Mouse (Mus musculus): ENCODE data around the gene Mab21l2. TPM values are rescaled to one million over a fixed set of nuclear protein-coding genes. Genes with fewer than 3 reads are reported as not detected.
A peak's percentile ranks its signal among the peaks of the same experiment; 100 is the strongest.

Gene Mab21l2
- total and polyA plus RNA-seq, 2 experiments, result 0.28 TPM; not detected in 1

DNA sequence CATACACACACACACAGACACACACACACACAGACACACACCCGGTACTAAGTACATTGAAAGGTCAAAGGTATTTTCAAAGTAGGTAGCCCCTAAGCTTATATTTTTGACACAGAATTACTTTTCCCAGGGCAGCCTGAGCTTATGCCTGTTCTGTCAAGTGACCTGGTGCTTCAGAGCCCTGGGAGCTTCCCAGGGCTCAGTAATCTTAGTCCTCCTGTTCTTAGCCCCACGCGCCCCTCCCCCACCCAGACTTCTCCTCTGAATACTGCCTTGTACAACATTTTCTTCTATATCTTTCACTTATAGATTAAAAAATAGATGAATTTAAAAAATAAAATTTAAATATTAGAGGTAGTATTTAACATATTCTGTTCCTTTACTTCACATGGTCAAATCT is 3.6 kb downstream of the Mab21l2 start:
- TF ChIP-seq POLR2A (IDR thresholded peaks at IDR 0.05; ENCODE audit: extremely low read depth, insufficient read depth, low read length), result no peak
- TF ChIP-seq CTCF (IDR thresholded peaks at IDR 0.05; ENCODE audit: low read depth, low read length), result no peak
- Histone ChIP-seq H3K27me3 (ENCODE audit: control insufficient read depth, insufficient read depth, low read length) (no peaks in the 10 kb centered on the region), H3K4me1 (ENCODE audit: control insufficient read depth, insufficient read depth, low read length) (peaks cover 4% of the 10 kb centered on the region), H3K79me2 (ENCODE audit: control insufficient read depth, insufficient read depth, low read length) (no peaks in the 10 kb centered on the region), H3K9ac (ENCODE audit: low read depth, low read length) (no peak overlapping the region), H3K27ac (replicated peaks; ENCODE audit: insufficient read depth, low read depth, low read length) (no peak overlapping the region), H3K36me3 (ENCODE audit: control insufficient read depth, insufficient read depth, low read length) (no peaks in the 10 kb centered on the region), H3K4me3 (ENCODE audit: insufficient read depth, low read depth, low read length) (no peak overlapping the region)
- 87% methylated on average over 3 of the region's 3 CpGs for WGBS
- no peak for DNase-seq (ENCODE audit: extremely low read depth, low read depth, low spot score)

DNA sequence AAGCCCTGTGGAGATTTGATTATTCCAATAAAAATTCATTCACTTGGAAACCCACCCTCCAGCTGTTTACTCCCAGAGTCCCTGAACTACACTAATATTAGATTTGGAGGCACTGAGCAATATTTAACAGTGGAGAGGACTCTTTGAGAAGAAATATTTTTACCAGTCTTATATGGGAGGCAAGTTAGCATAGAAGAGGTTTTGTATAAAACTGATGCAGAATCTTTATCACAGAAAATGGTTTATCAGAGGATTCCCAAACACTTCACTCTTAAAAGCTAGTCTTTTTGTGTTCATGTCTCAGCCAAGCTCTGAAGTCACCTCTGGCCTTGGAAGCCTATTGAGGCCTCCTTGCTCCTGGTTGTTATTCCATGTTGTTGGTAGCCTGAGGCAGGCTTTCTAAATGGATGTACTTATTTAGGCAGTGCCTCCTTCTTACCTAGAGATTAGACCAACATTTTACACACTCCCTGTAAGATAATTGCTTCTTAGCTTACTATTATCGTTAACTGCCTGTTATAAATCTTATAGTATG is 6.5 kb downstream of the Mab21l2 start:
- no peak for DNase-seq (ENCODE audit: extremely low read depth, low read depth, low spot score)
- Histone ChIP-seq H3K4me1 (ENCODE audit: control insufficient read depth, insufficient read depth, low read length) (peaks cover 11% of the 10 kb centered on the region), H3K27me3 (ENCODE audit: control insufficient read depth, insufficient read depth, low read length) (no peaks in the 10 kb centered on the region), H3K79me2 (ENCODE audit: control insufficient read depth, insufficient read depth, low read length) (no peaks in the 10 kb centered on the region), H3K4me3 (ENCODE audit: insufficient read depth, low read depth, low read length) (no peak overlapping the region), H3K9ac (ENCODE audit: low read depth, low read length) (no peak overlapping the region), H3K36me3 (ENCODE audit: control insufficient read depth, insufficient read depth, low read length) (no peaks in the 10 kb centered on the region), H3K27ac (replicated peaks; ENCODE audit: insufficient read depth, low read depth, low read length) (no peak overlapping the region)
- no peak for TF ChIP-seq POLR2A (IDR thresholded peaks at IDR 0.05; ENCODE audit: extremely low read depth, insufficient read depth, low read length)
- TF ChIP-seq CTCF (IDR thresholded peaks at IDR 0.05; ENCODE audit: low read depth, low read length), result no peak
- WGBS, result 94% methylated on average over 1 of the region's 1 CpGs

DNA sequence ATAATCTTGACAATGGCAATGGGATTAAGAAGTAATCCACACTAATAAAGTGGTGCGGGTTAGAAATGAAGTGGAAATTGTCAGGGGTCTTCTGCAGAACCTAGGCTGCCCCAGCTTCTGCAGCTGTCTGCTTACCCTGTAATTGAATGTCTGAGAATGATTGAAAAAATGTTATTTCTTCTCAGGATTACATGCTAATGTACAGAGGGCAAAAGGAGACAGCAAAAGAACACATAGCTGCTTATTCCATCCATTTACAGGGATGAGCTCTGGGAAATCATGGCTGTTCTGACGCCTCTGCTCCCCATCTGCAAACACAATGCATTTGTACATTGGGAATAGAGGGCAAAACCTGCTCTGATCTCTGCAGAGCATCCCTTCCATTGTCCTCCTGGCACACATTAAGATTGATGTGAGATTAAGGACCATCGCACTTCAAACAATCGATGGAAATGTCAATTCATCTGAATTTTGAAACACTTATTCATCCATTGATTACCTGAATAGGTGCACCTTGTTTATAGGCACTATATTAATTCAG is 7.3 kb downstream of the Mab21l2 start:
- Histone ChIP-seq H3K4me1 (ENCODE audit: control insufficient read depth, insufficient read depth, low read length) (peaks cover 9% of the 10 kb centered on the region), H3K27me3 (ENCODE audit: control insufficient read depth, insufficient read depth, low read length) (no peaks in the 10 kb centered on the region), H3K27ac (replicated peaks; ENCODE audit: insufficient read depth, low read depth, low read length) (no peak overlapping the region), H3K79me2 (ENCODE audit: control insufficient read depth, insufficient read depth, low read length) (no peaks in the 10 kb centered on the region), H3K4me3 (ENCODE audit: insufficient read depth, low read depth, low read length) (no peak overlapping the region), H3K9ac (ENCODE audit: low read depth, low read length) (no peak overlapping the region), H3K36me3 (ENCODE audit: control insufficient read depth, insufficient read depth, low read length) (no peaks in the 10 kb centered on the region)
- no peak for DNase-seq (ENCODE audit: extremely low read depth, low read depth, low spot score)
- TF ChIP-seq POLR2A (IDR thresholded peaks at IDR 0.05; ENCODE audit: extremely low read depth, insufficient read depth, low read length), result no peak
- TF ChIP-seq CTCF (IDR thresholded peaks at IDR 0.05; ENCODE audit: low read depth, low read length), result no peak
- 82% methylated on average over 4 of the region's 4 CpGs for WGBS

DNA sequence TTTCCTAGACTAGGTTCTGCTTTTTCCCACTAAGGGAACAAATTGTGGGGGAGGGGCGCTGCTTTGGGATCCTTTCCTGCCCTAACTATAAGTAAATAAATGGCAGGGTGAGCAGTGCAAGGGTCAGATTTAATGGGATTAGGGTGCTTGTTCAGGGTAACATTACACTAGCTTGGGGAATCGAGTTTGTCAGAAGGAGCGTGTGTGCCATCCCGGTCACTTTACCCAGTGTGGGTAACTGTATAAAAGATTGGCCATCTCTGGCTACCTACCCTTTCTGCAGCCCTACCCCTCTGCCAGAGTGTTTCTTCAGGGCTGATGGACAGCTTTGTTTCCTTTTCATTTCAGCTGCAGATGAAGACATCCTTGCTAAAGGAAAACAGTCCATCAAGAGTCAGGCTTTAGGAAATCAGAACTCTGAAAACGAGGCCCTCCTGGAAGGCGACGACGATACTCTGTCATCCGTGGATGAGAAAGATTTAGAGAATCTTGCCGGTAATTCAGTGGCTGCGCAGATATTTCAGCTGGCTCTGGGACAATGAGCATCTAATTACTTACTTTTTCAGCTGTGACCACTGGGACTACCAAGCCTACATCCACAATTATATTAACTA is 8.8 kb downstream of the Mab21l2 start:
- DNase-seq (ENCODE audit: extremely low read depth, low read depth, low spot score), result peak; percentile 78
- no peaks in the 10 kb centered on the region for H3K27me3 ChIP-seq (ENCODE audit: control insufficient read depth, insufficient read depth, low read length)
- peak overlapping the region; percentile 56 for H3K27ac ChIP-seq (replicated peaks; ENCODE audit: insufficient read depth, low read depth, low read length)
- no peaks in the 10 kb centered on the region for H3K79me2 ChIP-seq (ENCODE audit: control insufficient read depth, insufficient read depth, low read length)
- H3K4me3 ChIP-seq (ENCODE audit: insufficient read depth, low read depth, low read length), result no peak overlapping the region
- no peaks in the 10 kb centered on the region for H3K36me3 ChIP-seq (ENCODE audit: control insufficient read depth, insufficient read depth, low read length)
- WGBS, result 45% methylated on average over 11 of the region's 11 CpGs
- H3K9ac ChIP-seq (ENCODE audit: low read depth, low read length), result no peak overlapping the region; the same call in 1 of the 2 replicates
- peaks cover 9% of the 10 kb centered on the region for H3K4me1 ChIP-seq (ENCODE audit: control insufficient read depth, insufficient read depth, low read length)
- no peak for TF ChIP-seq CTCF (IDR thresholded peaks at IDR 0.05; ENCODE audit: low read depth, low read length)

DNA sequence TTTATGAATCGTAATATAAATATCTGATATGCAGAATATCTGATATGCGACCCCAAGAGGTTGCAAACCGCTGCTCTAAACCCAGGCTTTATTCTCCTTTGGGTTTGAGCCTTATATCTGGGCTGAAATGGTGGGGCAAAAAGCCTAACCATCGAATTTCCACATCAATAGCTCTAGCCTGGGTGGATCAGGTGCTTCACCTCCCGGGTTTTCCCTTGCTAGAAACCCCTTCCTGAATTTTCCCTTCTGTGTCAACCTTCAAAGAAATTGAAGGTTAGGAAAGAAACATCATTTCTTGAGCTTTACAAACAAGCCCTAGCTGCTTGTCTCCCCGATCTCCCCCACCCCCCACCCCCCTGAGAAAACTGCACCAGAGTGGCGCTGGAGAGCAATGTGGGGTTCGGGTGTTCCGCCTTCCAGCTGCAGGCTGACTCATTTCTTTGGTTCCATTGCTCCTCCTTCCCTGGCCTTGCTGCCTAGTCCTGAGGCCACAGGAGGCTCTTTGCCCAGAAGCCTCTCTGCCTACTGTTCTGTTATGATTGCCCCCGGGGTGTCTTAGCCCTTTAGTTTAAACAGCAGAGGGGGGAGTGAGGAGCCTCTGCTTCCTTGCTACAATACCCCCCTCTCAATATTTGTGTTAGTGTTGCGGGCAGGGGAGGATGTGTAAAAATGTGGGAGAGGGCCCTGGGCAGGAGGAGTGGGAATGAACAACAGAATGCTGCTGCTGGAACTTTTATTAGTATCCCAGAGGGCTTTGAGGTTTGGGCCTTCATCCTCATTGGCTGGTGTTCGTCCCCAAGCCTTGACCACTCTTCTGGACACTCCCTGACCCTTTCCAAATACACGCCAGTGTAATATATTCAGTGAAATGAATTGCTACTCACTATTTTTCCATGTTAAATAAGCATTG is 9.5 kb downstream of the Mab21l2 start:
- DNase-seq (ENCODE audit: extremely low read depth, low read depth, low spot score), result peak; percentile 80
- no peaks in the 10 kb centered on the region for H3K27me3 ChIP-seq (ENCODE audit: control insufficient read depth, insufficient read depth, low read length)
- WGBS, result 24% methylated on average over 13 of the region's 13 CpGs

More for the DNA sequence above, 9.5 kb downstream of the Mab21l2 start:
- Histone ChIP-seq H3K79me2 (ENCODE audit: control insufficient read depth, insufficient read depth, low read length) (no peaks in the 10 kb centered on the region), H3K27ac (replicated peaks; ENCODE audit: insufficient read depth, low read depth, low read length) (peak overlapping the region; percentile 81), H3K9ac (ENCODE audit: low read depth, low read length) (peak overlapping the region; percentile 18; the same call in 1 of the 2 replicates), H3K4me3 (ENCODE audit: insufficient read depth, low read depth, low read length) (no peak overlapping the region), H3K4me1 (ENCODE audit: control insufficient read depth, insufficient read depth, low read length) (peaks cover 9% of the 10 kb centered on the region), H3K36me3 (ENCODE audit: control insufficient read depth, insufficient read depth, low read length) (no peaks in the 10 kb centered on the region)
- TF ChIP-seq POLR2A (IDR thresholded peaks at IDR 0.05; ENCODE audit: extremely low read depth, insufficient read depth, low read length) (no peak), CTCF (IDR thresholded peaks at IDR 0.05; ENCODE audit: low read depth, low read length) (peak; percentile 50)
